Mouse (Mus musculus) small intestine, adult 2 months (tissue): ENCODE data around the gene Car5a.

Experiments
- CTCF ChIP-seq: fragments of 200-500 bp; IDR thresholded peaks from 2 replicates; pipeline ENCODE4 v1.5.1; 2012; ENCODE audit warnings: low read depth, mild to moderate bottlenecking, control low read depth, inconsistent platforms, low read length, moderate library complexity, mixed read lengths; ENCODE audit not compliant: insufficient replicate concordance, insufficient read length; ENCODE audit errors: extremely low read depth
- POLR2A ChIP-seq: fragments of 200-500 bp; IDR thresholded peaks from 2 replicates; pipeline ENCODE4 v1.6.1; 2012; ENCODE audit warnings: low read depth, mild to moderate bottlenecking, control low read depth, inconsistent platforms, low read length, moderate library complexity

DNA sequence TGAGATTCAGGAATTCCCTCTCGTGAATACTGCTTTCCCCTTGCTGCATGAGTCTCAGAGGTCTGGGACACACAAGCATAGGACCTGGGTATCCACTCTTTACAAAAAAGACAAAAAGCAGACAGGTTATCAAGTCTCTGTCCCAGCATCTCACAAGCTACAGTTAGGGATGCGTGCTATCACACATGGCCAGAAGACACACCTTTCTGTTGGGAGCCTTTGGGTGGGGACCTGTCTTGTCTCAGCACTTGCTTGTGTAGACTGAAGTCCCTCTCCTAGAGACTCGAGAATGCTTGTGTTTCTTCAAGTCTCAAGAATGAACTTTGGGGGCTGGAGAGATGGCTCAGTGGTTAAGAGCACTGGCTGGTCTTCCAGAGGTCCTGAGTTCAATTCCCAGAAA, 31.9 kb downstream of the Car5a start:
- no peak for TF ChIP-seq CTCF
- no peak for TF ChIP-seq POLR2A
